Comparison of ENCODE assay signal across 10 mouse cellular contexts in genomic region chr14:27238600-27239118, GRCm38 (mm10).
DNase-seq lines count a peak whose midpoint lies in the region; ATAC-seq lines count a peak whose summit lies in the region.
"Had no signal": no experiment of that assay in that cellular context is flagged by ENCODE, and none has a peak within 500 bp of the region (broad histone marks: within the 10 kb centered on the region; RNA-seq: fewer than 3 reads in every experiment).

No protein-coding gene starts in this region.

- peak overlapping the region; percentile 67 for H3K4me2 ChIP-seq in heart, embryonic 13.5 days
- H3K4me2 ChIP-seq in lung, embryonic 16.5 days (ENCODE audit: low read depth, low read length): peak overlapping the region; percentile 36
- H3K4me2 ChIP-seq: hindbrain, embryonic 14.5 days had no signal

- peak; percentile 33; the same call in 1 of the 2 replicates for ATAC-seq in cerebellum, adult (ENCODE audit: insufficient number of reproducible peaks, low FRiP score, low TSS enrichment)
- ATAC-seq in heart, embryonic 13.5 days (ENCODE audit: extremely low read depth, insufficient number of reproducible peaks, low FRiP score, low TSS enrichment): no peak
- ATAC-seq in lung, embryonic 16.5 days (ENCODE audit: low read depth): no peak

- no peaks in the 10 kb centered on the region for H3K9me3 ChIP-seq in heart, embryonic 13.5 days
- H3K9me3 ChIP-seq in lung, embryonic 16.5 days (ENCODE audit: control insufficient read depth, low read length): no peaks in the 10 kb centered on the region
- H3K9me3 ChIP-seq in embryonic facial prominence, embryonic 10.5 days: no peaks in the 10 kb centered on the region
- H3K9me3 ChIP-seq: embryonic facial prominence, embryonic 12.5 days had no signal

- H3K27ac ChIP-seq in heart, embryonic 13.5 days (replicated peaks): 0 out of 2 replicates have a peak overlapping the region, but pooled peaks have one; percentile 74
- H3K27ac ChIP-seq in lung, embryonic 16.5 days (ENCODE audit: low read length): no peak overlapping the region
- H3K27ac ChIP-seq in embryonic facial prominence, embryonic 10.5 days (replicated peaks): no peak overlapping the region
- H3K27ac ChIP-seq: embryonic facial prominence, embryonic 12.5 days; hindbrain, embryonic 14.5 days had no signal

- intact Hi-C loops in heart, postnatal 10 days (cut with DNase I): loop anchor here (5.0 kb wide), 2 partner anchors 51 to 99 kb away; no protein-coding TSS in a partner anchor

- no peaks in the 10 kb centered on the region for H3K36me3 ChIP-seq in heart, embryonic 13.5 days
- H3K36me3 ChIP-seq in lung, embryonic 16.5 days (ENCODE audit: control insufficient read depth, insufficient read depth, low read length): no peaks in the 10 kb centered on the region
- H3K36me3 ChIP-seq in embryonic facial prominence, embryonic 10.5 days (replicated peaks): no peaks in the 10 kb centered on the region
- H3K36me3 ChIP-seq: embryonic facial prominence, embryonic 12.5 days had no signal

- H3K9ac ChIP-seq in heart, embryonic 13.5 days: peak overlapping the region; percentile 1; the same call in 1 of the 2 replicates
- H3K9ac ChIP-seq in lung, embryonic 16.5 days (ENCODE audit: low read length): no peak overlapping the region
- H3K9ac ChIP-seq: embryonic facial prominence, embryonic 12.5 days; hindbrain, embryonic 14.5 days had no signal

- DNase-seq in cerebellum, postnatal 4 days (ENCODE audit: low spot score in 2 of 2): no peak
- no peak for DNase-seq in heart, postnatal 10 days
- no peak for DNase-seq in lung, postnatal 4 days
- DNase-seq in kidney, postnatal 14 days: peak; percentile 26
- DNase-seq in embryonic facial prominence, embryonic 10.5 days (ENCODE audit: low spot score): no peak

- peaks cover 38% of the 10 kb centered on the region for H3K4me1 ChIP-seq in heart, embryonic 13.5 days
- peaks cover 3% of the 10 kb centered on the region for H3K4me1 ChIP-seq in lung, embryonic 16.5 days (replicated peaks; ENCODE audit: control insufficient read depth, insufficient read depth, low read length)
- H3K4me1 ChIP-seq in embryonic facial prominence, embryonic 10.5 days: peaks cover 29% of the 10 kb centered on the region
- H3K4me1 ChIP-seq: embryonic facial prominence, embryonic 12.5 days had no signal

- 70% methylated on average over 8 of the region's 8 CpGs for WGBS in heart, embryonic 13.5 days
- 58% methylated on average over 8 of the region's 8 CpGs for WGBS in lung, embryonic 16.5 days
- WGBS in embryonic facial prominence, embryonic 10.5 days: 89% methylated on average over 8 of the region's 8 CpGs

- peak overlapping the region; percentile 40 for H3K4me3 ChIP-seq in heart, embryonic 13.5 days
- H3K4me3 ChIP-seq in lung, embryonic 16.5 days (ENCODE audit: low read length): peak overlapping the region; percentile 13
- no peak overlapping the region for H3K4me3 ChIP-seq in embryonic facial prominence, embryonic 10.5 days
- H3K4me3 ChIP-seq: embryonic facial prominence, embryonic 12.5 days had no signal

- no peaks in the 10 kb centered on the region for H3K27me3 ChIP-seq in heart, embryonic 13.5 days (replicated peaks)
- H3K27me3 ChIP-seq in lung, embryonic 16.5 days (ENCODE audit: control insufficient read depth, insufficient read depth, low read depth, low read length): no peaks in the 10 kb centered on the region
- H3K27me3 ChIP-seq in embryonic facial prominence, embryonic 10.5 days (replicated peaks; ENCODE audit: low read depth, poor library complexity, severe bottlenecking): no peaks in the 10 kb centered on the region
- H3K27me3 ChIP-seq: embryonic facial prominence, embryonic 12.5 days had no signal
